Mouse (Mus musculus) lung, postnatal 0 days (tissue): ENCODE results near the gene H13.
A peak's percentile ranks its signal among the peaks of the same experiment; 100 is the strongest.

Experiments used
- CTCF ChIP-seq: IDR thresholded peaks from 2 replicates; pipeline ENCODE4 v1.5.1; 2016; ENCODE audit warnings: antibody characterized with exemption, mild to moderate bottlenecking
- EP300 ChIP-seq: IDR thresholded peaks from 2 replicates; pipeline ENCODE4 v1.6.1; 2016; ENCODE audit warnings: antibody characterized with exemption, mild to moderate bottlenecking, control low read depth

DNA sequence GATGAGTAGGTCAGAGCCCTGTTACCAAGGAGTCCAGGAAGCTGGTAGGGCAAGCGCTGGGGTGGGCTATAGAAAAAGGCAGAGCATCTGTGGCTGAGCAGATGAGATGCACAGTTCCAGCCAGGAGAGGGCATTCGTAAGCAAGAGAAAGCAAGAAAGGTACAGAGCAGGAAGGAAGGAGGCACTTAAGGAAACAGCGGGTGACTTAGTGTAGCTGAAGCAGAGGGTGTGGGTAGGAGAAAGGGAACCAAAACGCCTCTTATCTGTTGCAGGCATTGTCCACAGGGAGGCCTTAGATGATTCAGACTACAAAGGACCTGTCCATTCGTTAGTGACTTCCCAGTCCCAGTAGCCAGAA, 2.4 kb downstream of the H13 start:
- TF ChIP-seq EP300 = 0 out of 2 replicates have a peak, but pooled peaks have one; percentile 10
- TF ChIP-seq CTCF = peak; percentile 77
